Mouse (Mus musculus) embryonic facial prominence, embryonic 14.5 days (tissue): ENCODE data around the gene Mns1. TPM values are rescaled to one million over a fixed set of nuclear protein-coding genes. Genes with fewer than 3 reads are reported as not detected.

Experiments
- ATAC-seq: fragments of 200-750 bp; cut with Nextera tagmentation; 2 replicates; pipeline ENCODE4 v1.8.0; 2017; ENCODE audit warnings: low read depth, moderate number of reproducible peaks, moderate TSS enrichment
- DNase-seq: peaks from one replicate; pipeline ENCODE4 v3.0.0-alpha.2; 2015; ENCODE audit warnings: low spot score
- H3K27ac ChIP-seq: fragments of 300-500 bp; sonication (generic); replicated peaks from 2 replicates; pipeline ENCODE4 v1.5.1; 2014; ENCODE audit warnings: low read depth, mild to moderate bottlenecking, low read length, moderate library complexity
- H3K27me3 ChIP-seq: fragments of 300-500 bp; sonication (generic); replicated peaks from 2 replicates; pipeline ENCODE4 v1.6.1; 2014; ENCODE audit warnings: low read length; ENCODE audit not compliant: control insufficient read depth, insufficient read depth
- H3K36me3 ChIP-seq: fragments of 300-500 bp; sonication (generic); 2 replicates; pipeline ENCODE4 v1.6.1; 2014; ENCODE audit warnings: low read length, mixed read lengths; ENCODE audit not compliant: control insufficient read depth, insufficient read depth
- H3K4me1 ChIP-seq: fragments of 300-500 bp; sonication (generic); 2 replicates; pipeline ENCODE4 v1.6.1; 2014; ENCODE audit warnings: antibody characterized with exemption, low read length; ENCODE audit not compliant: control insufficient read depth, insufficient read depth
- H3K4me2 ChIP-seq: fragments of 300-500 bp; sonication (generic); 2 replicates; pipeline ENCODE4 v1.6.1; 2014; ENCODE audit warnings: low read depth, mild to moderate bottlenecking, low read length, moderate library complexity, mixed read lengths
- H3K4me3 ChIP-seq: fragments of 300-500 bp; sonication (generic); 2 replicates; pipeline ENCODE4 v1.5.1; 2014; ENCODE audit warnings: low read depth, mild to moderate bottlenecking, low read length
- H3K9ac ChIP-seq: fragments of 300-500 bp; sonication (generic); 2 replicates; pipeline ENCODE4 v1.6.1; 2014; ENCODE audit warnings: low read depth, mild to moderate bottlenecking, low read length, moderate library complexity, mixed read lengths
- H3K9me3 ChIP-seq: fragments of 300-500 bp; sonication (generic); 2 replicates; pipeline ENCODE4 v1.6.1; 2016; ENCODE audit warnings: low read length; ENCODE audit not compliant: control insufficient read depth
- WGBS: fragments of 180-500 bp; shearing (Covaris S2); extraction: QIAGEN DNeasy Blood & Tissue Kit; methylation state at CpG from one replicate; pipeline ENCODE4 v1.1.7; 2014; 5-methylcytosine and 5-hydroxymethylcytosine counted together
- microRNA-seq: library from miRNA; unstranded; fragments of <30 nt; microRNA quantifications from one replicate; pipeline ENCODE4, GENCODE M21; 2016; ENCODE audit warnings: borderline number of aligned reads
- polyA plus RNA-seq: library from polyadenylated mRNA; unstranded; fragments of >200 nt; fragmentation: Nextera tagmentation; extraction: Ambion mirVana; gene quantifications from 2 replicates; pipeline ENCODE4 v1.2.1, GENCODE M21; 2014

Gene Mns1
- polyA plus RNA-seq, 1 experiment from 2014 or later = 24.3 TPM

DNA sequence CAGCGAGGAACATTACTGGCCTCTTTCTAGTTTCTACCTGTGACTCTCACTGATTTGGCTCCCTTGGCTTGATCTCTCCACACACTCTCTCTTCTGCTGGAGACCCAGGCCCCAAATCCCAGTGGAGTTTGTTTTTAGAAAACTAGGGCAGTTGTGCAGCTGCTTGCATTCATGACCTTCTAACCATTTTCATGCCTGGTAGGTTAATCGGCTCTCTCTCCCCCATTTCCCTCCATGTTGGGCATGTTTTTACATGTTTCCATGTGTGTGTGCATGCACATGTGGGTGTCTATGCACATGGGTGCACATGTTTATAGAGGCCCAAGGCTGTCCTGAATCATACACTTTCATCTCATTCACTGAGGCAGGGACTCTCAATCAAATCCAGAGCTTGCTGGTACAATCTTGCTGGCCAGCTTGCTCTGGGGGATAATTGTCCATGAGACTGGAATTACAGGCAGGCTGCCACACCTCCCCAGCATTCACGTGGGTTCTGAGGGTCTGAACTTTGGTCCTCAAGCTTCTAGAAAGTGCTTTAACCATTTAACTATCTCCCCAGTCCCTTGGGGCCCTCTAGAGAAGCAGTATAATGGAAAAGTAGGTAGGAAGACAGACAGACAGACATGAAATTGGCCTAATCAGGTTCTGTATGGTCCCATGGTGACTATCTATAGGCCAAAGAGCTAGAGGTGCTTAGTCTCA lies 56.3 kb downstream of the Mns1 start:
- Histone ChIP-seq H3K4me1 (peaks cover 5% of the 10 kb centered on the region), H3K27ac (no peak overlapping the region), H3K4me3 (no peak overlapping the region), H3K9ac (no peak overlapping the region), H3K9me3 (no peaks in the 10 kb centered on the region), H3K36me3 (no peaks in the 10 kb centered on the region), H3K27me3 (no peaks in the 10 kb centered on the region), H3K4me2 (no peak overlapping the region)
- DNase-seq (no peak), ATAC-seq (no peak)
- WGBS = 78% methylated on average over 3 of the region's 3 CpGs

DNA sequence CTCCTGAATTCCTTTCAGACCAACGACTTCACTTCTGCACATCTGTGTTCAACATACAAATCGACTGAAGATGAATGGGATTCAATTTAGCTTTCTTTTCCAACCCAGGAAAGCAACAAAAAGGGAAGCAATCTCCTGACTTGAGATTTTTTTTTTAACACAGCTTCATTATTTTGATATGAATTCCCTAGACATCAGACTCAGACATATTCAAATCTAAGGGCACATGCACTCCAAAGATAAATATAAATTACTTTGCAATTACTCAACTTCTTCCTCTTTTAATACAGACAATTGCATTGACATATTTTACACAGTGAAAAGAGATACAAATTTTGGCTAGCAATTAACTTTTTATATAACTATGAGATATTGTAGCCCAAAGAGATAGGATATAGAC lies 58.9 kb downstream of the Mns1 start:
- Histone ChIP-seq H3K27me3 (no peaks in the 10 kb centered on the region), H3K9me3 (no peaks in the 10 kb centered on the region), H3K4me1 (peaks cover 5% of the 10 kb centered on the region), H3K4me3 (no peak overlapping the region), H3K4me2 (no peak overlapping the region), H3K27ac (no peak overlapping the region), H3K36me3 (no peaks in the 10 kb centered on the region), H3K9ac (no peak overlapping the region)
- ATAC-seq (no peak), DNase-seq (no peak)
- WGBS = 61% methylated on average over 2 of the region's 2 CpGs

DNA sequence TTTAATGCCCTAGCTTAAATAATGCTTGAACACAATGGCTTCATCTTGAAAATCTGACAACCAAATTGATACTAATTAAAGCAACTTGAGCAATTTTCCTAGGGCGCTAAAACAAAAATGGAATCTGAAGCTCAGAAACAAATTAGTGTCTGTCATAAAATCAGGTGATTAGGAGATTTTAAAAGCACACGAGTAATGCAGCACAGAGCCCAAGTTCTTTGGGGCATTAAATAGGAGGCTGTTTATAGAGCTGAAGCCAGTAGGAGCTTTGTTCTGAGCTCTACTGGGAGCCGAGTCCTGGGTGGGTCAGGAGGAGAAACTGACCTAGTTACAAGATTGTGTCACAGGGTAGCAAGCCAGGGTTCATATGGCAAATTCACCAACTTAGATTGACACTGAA lies 59.4 kb downstream of the Mns1 start:
- H3K9me3 ChIP-seq = no peaks in the 10 kb centered on the region
- WGBS = 66% methylated on average over 3 of the region's 3 CpGs
- H3K4me3 ChIP-seq = no peak overlapping the region
- H3K27me3 ChIP-seq = no peaks in the 10 kb centered on the region
- no peaks in the 10 kb centered on the region for H3K36me3 ChIP-seq
- no peak overlapping the region for H3K9ac ChIP-seq
- H3K27ac ChIP-seq = no peak overlapping the region
- H3K4me2 ChIP-seq = no peak overlapping the region
- peaks cover 4% of the 10 kb centered on the region for H3K4me1 ChIP-seq
- ATAC-seq (no peak), DNase-seq (no peak)

Small RNA genes lying within 50 kb of the gene (microRNA-seq; reads per million reads assigned to microRNA genes)
- not detected for gene Gm28010

Other genes with a start within 250 kb of the Mns1 start
- gene Zfp280d, start 163.2 kb upstream of the Mns1 start, polyA plus RNA-seq = 37.5 and 38.7 TPM in 2 replicates
- gene Tex9, start 54.2 kb downstream of the Mns1 start, polyA plus RNA-seq = 22.1 and 24.6 TPM in 2 replicates
- 12.6 and 13.9 TPM in 2 replicates for gene Rfx7, start 94.2 kb downstream of the Mns1 start, polyA plus RNA-seq
- 649 and 733 TPM in 2 replicates for gene Nedd4, start 224.3 kb downstream of the Mns1 start, polyA plus RNA-seq